Mouse (Mus musculus) kidney, adult 2 months (tissue): ENCODE measurements at regions not wholly inside any gene's neighbourhood (a gene's known extent, or its start where the extent isn't known, plus 50 kb on each side); places are given as distances from the start of the nearest gene placed in this dataset.

Experiments
- CTCF ChIP-seq: fragments of 200-500 bp; conservative IDR thresholded peaks from 2 replicates; pipeline ENCODE4 v1.5.1; 2011; ENCODE audit warnings: low read depth, mild to moderate bottlenecking, control low read depth, low read length, moderate library complexity, mixed read lengths; ENCODE audit not compliant: insufficient read depth, insufficient read length
- POLR2A ChIP-seq: fragments of 200-500 bp; IDR thresholded peaks from one replicate; pipeline ENCODE4 v1.6.1; 2011; ENCODE audit warnings: low read depth, low read length, control low read depth

GRCm38 (mm10) chr10:119043069-119043468 lies 173.1 kb upstream of the Dyrk2 start:
- no peak for TF ChIP-seq CTCF
- TF ChIP-seq POLR2A = no peak
